Mouse (Mus musculus) leukemia stem cell, adult 10-12 weeks (primary cell): Measurements from ENCODE around the gene Arhgap45. TPM values are rescaled to one million over a fixed set of nuclear protein-coding genes. Genes with fewer than 3 reads are reported as not detected.

Experiments used
- polyA plus RNA-seq: library from polyadenylated mRNA; stranded (reverse); fragments of >175 nt; gene quantifications from 2 replicates; pipeline ENCODE4 v1.2.3, GENCODE M21; 2012; ENCODE audit warnings: low replicate concordance

The Arhgap45 gene
- 156 and 353 TPM in 2 replicates for polyA plus RNA-seq

GRCm38 (mm10) chr10:80016511-80016910 is at the start of gene Arhgap45:
TSS of gene Arhgap45 (plus strand) at chr10:80016653.

DNA sequence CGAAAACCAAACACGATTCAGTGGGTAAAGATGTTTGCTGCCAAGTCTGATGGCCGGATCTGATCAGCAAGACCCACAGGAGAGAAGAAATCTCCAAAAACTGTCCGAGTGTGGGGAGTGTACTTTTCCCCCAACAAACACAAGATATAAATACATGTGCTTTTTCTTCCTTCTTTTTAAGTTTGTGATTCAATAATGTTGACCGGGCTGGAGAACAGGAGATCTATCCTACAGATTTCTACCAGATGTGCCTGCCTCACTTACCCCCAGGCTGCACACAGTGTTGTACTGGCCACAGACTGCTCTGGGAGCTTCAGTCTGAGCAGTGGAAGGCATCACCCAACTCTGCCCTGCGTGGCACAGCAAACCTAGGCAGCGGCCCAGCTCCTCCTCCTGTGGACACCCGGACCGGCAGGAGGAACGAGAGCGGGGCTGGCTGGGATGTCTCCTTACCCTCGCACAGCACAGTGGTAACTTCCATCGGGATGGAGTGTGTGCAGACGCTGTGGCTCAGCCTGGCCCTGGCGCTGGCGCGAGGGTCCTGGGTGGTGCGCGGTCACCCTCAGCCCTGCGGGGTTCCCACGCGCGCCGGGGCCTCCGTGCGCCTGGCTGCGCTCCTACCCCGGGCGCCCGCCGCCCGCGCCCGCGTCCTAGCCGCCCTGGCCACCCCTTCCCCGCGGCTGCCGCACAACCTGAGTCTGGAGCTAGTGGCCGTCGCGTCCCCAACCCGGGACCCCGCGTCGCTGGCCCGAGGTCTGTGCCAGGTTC is 45.9 kb upstream of the Arhgap45 start, which contains the start of gene Grin3b:
Grin3b (plus strand) TSS at position 301 of the 768 bp plus-strand sequence.

GRCm38 (mm10) chr10:79984195-79984816 is 32.1 kb upstream of the Arhgap45 start, which contains the start of gene Tmem259:
TSS of gene Tmem259 (minus strand) at chr10:79984330.

GRCm38 (mm10) chr10:79988506-79989271 is 27.8 kb upstream of the Arhgap45 start, which contains the start of gene Cnn2:
TSS of gene Cnn2 (plus strand) at chr10:79988584.

GRCm38 (mm10) chr10:79996272-79997033 is 20.0 kb upstream of the Arhgap45 start, which contains the start of gene Abca7:
TSS of gene Abca7 (plus strand) at chr10:79996494.

DNA sequence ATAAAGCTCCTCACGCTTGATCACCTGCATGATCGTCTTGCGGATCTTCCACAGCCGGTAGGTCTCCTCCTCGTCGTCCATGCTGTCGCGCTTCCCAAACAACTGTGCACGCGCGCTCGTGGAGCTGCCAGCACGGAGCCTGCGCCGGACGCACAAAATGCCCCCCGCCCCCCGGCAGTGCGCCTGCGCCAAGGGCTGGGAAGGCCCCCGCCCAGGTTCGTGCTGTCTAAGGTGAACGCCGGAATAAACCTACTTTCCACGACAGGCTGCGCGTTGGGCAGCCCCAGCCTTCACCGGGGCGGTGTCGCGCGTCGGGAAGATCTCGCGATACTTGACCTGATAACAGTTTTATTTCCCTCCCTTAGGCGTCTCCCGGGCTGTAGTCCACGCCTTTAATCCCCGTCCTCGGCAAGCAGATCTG is 23.1 kb downstream of the Arhgap45 start, which contains the start of gene Polr2e:
Polr2e (minus strand) TSS at position 237 of the 421 bp plus-strand sequence.

DNA sequence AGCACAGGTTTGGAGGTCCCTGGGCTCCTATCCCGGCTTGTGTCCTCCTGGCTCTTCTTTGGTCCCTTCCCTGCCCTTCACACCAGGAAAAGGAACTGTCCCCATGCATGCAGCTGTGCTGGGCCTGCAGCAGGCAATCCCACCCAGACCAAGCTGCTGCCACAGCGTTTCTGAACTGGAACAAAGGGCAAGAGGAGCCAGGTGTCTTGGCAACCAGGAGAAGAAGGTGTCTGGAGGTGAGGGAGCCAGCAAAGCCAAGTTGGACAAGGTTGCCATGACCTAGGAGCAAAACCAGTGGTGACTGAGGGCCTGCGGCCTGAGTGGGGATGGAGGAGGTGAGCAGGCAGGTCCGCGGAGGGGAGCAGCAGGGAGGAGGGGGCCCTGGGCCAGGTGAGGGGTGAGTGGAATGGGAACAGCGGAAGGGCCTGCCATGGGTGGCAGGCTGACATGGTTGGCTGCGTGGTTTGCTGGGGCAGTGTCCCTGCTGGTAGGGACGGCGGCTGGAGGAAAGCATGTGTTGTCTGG is 30.6 kb downstream of the Arhgap45 start, which contains the start of gene Gpx4:
Gpx4 (plus strand) TSS at position 126 of the 525 bp plus-strand sequence.

Other genes starting within 250 kb of the Arhgap45 start
- 437 and 591 TPM in 2 replicates for gene Rnf126, start 249.7 kb upstream of the Arhgap45 start, polyA plus RNA-seq
- gene Fstl3, start 239.4 kb upstream of the Arhgap45 start, polyA plus RNA-seq, result 1.4 and 2.5 TPM in 2 replicates
- 0.16 TPM in 1 of 2 replicates, not detected in the other for gene Prss57, start 225.7 kb upstream of the Arhgap45 start, polyA plus RNA-seq
- 6.9 and 13.2 TPM in 2 replicates for gene Palm, start 223.1 kb upstream of the Arhgap45 start, polyA plus RNA-seq
- gene Misp, start 195.7 kb upstream of the Arhgap45 start, polyA plus RNA-seq, result 0.45 TPM in 1 of 2 replicates, not detected in the other
- 557 and 1,313 TPM in 2 replicates for gene Ptbp1, start 162.2 kb upstream of the Arhgap45 start, polyA plus RNA-seq
- 10.8 and 17.6 TPM in 2 replicates for gene Prtn3, start 142.2 kb upstream of the Arhgap45 start, polyA plus RNA-seq
- gene Plppr3, start 142.0 kb upstream of the Arhgap45 start, polyA plus RNA-seq, result 0.51 and 0.96 TPM in 2 replicates
- gene Elane, start 130.4 kb upstream of the Arhgap45 start, polyA plus RNA-seq, result 4.2 and 5.4 TPM in 2 replicates
- not detected in 2 replicates for gene Cfd, start 125.8 kb upstream of the Arhgap45 start, polyA plus RNA-seq
- gene Med16, start 107.7 kb upstream of the Arhgap45 start, polyA plus RNA-seq, result 54.4 and 61.9 TPM in 2 replicates
- gene Gm26602, start 105.8 kb upstream of the Arhgap45 start, polyA plus RNA-seq, result not detected in 2 replicates
- 0.52 and 0.64 TPM in 2 replicates for gene Kiss1r, start 99.7 kb upstream of the Arhgap45 start, polyA plus RNA-seq
- 102 and 146 TPM in 2 replicates for gene R3hdm4, start 95.4 kb upstream of the Arhgap45 start, polyA plus RNA-seq
- 59.2 and 117 TPM in 2 replicates for gene Arid3a, start 89.6 kb upstream of the Arhgap45 start, polyA plus RNA-seq
- 67.7 and 87.8 TPM in 2 replicates for gene Wdr18, start 56.5 kb upstream of the Arhgap45 start, polyA plus RNA-seq
- 0.12 and 0.17 TPM in 2 replicates for gene Grin3b, start 45.9 kb upstream of the Arhgap45 start, polyA plus RNA-seq
- 658 and 1,473 TPM in 2 replicates for gene Tmem259, start 32.3 kb upstream of the Arhgap45 start, polyA plus RNA-seq
- gene Cnn2, start 28.1 kb upstream of the Arhgap45 start, polyA plus RNA-seq, result 222 and 247 TPM in 2 replicates
- gene Abca7, start 20.2 kb upstream of the Arhgap45 start, polyA plus RNA-seq, result 37.0 and 54.4 TPM in 2 replicates
- 53.8 and 132 TPM in 2 replicates for gene Polr2e, start 23.1 kb downstream of the Arhgap45 start, polyA plus RNA-seq
- 698 and 1,678 TPM in 2 replicates for gene Gpx4, start 30.5 kb downstream of the Arhgap45 start, polyA plus RNA-seq
- gene Sbno2, start 88.9 kb downstream of the Arhgap45 start, polyA plus RNA-seq, result 72.7 and 82.1 TPM in 2 replicates
- 127 and 185 TPM in 2 replicates for gene Stk11, start 99.2 kb downstream of the Arhgap45 start, polyA plus RNA-seq
- 1,038 and 1,245 TPM in 2 replicates for gene Atp5d, start 122.0 kb downstream of the Arhgap45 start, polyA plus RNA-seq
- gene Cbarp, start 124.2 kb downstream of the Arhgap45 start, polyA plus RNA-seq, result 40.1 and 43.9 TPM in 2 replicates
- 224 and 253 TPM in 2 replicates for gene Midn, start 131.6 kb downstream of the Arhgap45 start, polyA plus RNA-seq
- 19.6 and 38.2 TPM in 2 replicates for gene Cirbp, start 149.3 kb downstream of the Arhgap45 start, polyA plus RNA-seq
- 7.0 and 16.7 TPM in 2 replicates for gene 1600002K03Rik, start 156.3 kb downstream of the Arhgap45 start, polyA plus RNA-seq
- gene Efna2, start 162.8 kb downstream of the Arhgap45 start, polyA plus RNA-seq, result 1.4 and 1.8 TPM in 2 replicates
- 47.2 and 117 TPM in 2 replicates for gene Mum1, start 209.8 kb downstream of the Arhgap45 start, polyA plus RNA-seq
- gene Ndufs7, start 232.5 kb downstream of the Arhgap45 start, polyA plus RNA-seq, result 197 and 234 TPM in 2 replicates
- 0.64 and 0.93 TPM in 2 replicates for gene Gamt, start 244.4 kb downstream of the Arhgap45 start, polyA plus RNA-seq
- gene Dazap1, start 244.8 kb downstream of the Arhgap45 start, polyA plus RNA-seq, result 831 and 856 TPM in 2 replicates